Mouse (Mus musculus): ENCODE results near the gene Insl3.
"Not testable (repeated sequence)": the region's sequence is repeated elsewhere in the genome, so short reads cannot be mapped to it uniquely, and the experiment has no call there.

Insl3 gene

DNA sequence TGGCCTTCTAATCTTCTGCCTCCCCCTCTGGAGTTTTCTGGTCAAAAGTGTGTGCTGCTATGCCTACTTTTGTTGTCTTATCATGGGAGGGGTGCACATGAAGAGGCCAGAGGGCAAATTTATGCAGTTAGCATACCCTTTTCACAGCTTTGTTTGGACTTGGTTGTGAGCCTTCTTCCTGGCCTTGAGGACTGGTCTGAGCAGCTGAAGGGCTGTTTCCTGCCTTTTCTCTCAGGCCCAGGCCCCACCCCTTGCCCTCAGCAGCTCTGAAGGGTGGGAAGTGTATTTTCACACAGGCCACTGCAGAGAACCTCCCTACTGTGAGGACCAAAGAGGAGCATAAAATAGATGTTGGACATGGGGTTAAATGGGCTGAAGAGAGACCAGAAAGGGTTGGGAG, 11.5 kb upstream of the Insl3 start:
- DNase-seq = no peak

DNA sequence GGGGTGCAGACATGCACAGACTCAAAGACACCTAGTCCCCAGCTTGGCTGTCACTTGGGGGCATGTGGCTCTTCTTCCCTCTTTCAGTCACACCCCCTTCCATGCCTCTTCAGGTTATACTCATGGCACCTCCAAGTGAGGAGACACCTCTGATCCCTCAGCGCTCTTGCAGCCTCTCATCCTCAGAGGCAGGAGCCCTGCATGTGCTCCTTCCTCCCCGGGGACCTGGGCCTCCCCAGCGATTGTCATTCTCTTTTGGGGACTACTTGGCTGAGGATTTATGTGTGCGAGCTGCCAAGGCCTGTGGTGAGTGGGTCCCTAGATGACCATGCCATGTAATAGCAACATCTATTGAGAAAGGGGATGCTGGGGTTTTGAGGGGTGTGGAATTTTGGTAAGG, 10.8 kb upstream of the Insl3 start:
- DNase-seq = no peak

DNA sequence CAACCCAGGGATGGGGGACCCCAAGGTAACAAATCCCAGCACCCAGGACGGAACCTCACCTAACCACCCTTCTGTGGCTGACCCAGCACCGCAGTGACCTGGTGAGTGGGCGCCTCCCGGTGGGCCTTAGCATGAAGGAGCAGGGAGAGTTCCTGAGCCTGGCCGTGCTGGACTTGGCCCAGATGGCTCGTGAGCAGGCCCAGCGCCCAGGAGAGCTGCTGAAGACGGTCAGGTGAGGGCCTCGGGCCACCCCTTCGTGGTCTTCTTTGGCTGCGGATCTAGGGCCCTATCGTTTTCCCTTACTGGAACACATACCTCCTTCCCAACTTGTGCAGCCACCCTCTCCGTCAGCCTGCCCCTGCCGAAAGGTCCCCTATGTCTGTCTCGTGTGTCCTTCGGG, 9.9 kb upstream of the Insl3 start:
- no peak for DNase-seq

DNA sequence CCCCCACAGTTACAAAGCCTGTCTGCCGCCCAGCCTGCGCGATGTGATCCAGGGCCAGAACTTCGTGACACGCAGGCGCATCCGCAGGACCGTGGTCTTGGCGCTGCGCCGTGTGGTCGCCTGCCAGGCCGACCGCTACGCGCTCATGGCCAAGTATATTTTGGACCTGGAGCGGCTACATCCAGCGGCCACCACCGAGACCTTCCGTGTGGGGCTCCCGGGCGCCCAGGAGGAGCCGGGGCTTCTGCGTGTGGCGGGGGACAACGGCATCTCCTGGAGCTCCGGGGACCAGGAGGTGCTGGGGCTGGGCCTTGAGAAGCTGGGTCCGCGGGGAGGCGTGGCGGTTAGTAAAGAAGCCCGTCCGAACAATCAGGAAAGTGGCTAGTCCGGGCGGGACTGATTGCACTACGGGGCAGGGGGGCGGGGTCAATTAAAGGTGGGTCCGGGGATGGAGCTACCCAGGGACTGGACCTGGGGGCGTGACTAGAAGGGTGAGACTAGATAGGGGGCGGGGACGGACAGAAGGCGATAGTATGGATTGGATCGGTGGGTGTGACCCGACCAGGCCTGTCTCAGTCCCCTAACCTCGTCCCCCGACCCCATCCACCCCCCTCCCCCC, 9.4 kb upstream of the Insl3 start:
- DNase-seq = no peak

- DNase-seq = no peak
Measured at GRCm38 (mm10) chr8:71680471-71680870, 8.5 kb upstream of the Insl3 start.

GRCm38 (mm10) chr8:71681369-71681915, 7.6 kb upstream of the Insl3 start:
- no peak for DNase-seq

DNA sequence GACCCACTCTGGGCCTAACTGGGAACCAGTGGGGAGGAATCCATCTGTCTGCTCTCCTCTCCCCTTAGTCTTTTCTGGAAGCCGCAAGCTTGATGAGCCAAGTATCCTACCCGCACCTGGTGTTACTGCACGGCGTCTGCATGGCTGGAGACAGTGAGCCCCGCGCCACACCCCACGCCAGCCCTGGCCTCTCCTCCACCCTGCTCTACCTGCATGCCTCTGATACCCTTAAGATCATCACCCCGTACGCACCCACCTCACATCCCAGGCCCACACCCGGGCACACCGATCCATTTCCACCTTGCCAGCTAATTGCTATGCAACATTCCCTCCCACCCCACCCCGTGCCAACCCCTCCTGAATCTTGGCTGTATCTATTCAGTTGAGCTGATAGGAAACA, 6.2 kb upstream of the Insl3 start:
- DNase-seq = no peak

- DNase-seq = no peak
Measured at GRCm38 (mm10) chr8:71684701-71685100, 4.3 kb upstream of the Insl3 start.

- DNase-seq = no peak
Measured at GRCm38 (mm10) chr8:71685573-71685972, 3.4 kb upstream of the Insl3 start.

DNA sequence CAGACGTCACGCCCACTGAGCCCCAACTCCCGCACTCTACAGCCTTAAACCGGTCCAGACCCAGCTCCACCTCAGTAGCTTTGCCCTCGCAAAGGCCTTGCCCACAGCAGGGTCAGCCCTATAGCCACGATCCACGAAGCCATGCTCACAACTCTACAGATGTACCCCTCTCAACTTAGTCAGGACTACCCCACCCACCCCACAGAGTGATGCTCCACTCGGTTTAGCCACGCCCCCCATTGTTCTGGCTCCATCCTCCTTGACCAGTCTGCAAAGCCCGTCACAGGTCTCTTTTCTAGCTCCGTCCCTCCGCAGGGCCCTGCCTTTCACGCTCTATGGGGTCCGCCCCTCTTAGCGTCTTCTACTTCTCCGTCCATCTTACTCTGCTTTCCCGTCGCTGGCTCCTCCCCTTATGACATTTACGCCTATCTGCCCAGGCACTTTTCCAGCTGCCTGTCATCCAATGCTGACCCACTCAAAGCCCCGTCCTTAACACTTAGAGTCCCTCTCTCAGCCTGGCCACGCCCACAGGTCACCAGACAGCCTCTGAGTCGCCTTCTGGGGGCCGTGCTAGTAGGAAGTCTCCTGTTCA, 2.8 kb upstream of the Insl3 start:
- no peak for DNase-seq

GRCm38 (mm10) chr8:71687616-71688015, 1.4 kb upstream of the Insl3 start:
- no peak for DNase-seq

DNA sequence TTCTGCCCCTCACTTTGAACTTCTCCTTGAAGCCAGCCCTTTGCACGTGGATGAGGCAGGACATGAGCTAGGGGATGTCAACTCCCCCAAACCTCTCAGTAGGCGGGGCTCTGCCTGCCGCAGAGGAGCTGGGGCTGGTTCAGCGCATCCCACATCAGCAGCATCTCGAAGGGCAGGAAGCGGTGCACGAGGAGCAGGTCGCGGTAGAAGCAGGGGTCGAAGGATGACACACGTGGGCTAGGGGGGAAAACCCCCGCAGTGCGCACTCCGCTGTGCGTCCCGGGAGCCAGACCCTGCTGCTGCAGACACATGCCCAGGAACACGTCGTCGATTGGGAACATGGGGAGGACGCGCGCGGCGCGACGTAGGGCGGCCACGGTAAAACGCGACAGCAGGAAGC, 3.5 kb downstream of the Insl3 start:
- DNase-seq = peak; percentile 40 to 45

GRCm38 (mm10) chr8:71693166-71694041, 4.4 kb downstream of the Insl3 start:
- no peak for DNase-seq

DNA sequence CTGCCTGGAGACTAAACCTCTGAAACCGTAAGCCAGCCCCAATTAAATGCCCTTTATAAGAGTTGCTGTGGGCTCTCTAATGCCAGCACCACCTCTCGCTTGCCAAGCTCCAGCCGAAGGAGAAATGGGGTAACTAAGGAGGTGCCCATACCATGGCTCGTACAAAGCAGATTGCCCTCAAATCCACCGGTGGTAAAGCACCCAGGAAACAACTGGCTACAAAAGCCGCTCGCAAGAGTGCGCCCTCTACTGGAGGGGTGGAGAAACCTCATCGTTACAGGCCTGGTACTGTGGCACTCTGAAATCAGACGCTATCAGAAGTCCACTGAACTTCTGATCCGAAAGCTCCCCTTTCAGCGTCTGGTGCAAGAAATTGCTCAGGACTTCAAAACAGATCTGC, 6.4 kb downstream of the Insl3 start:
- DNase-seq = not testable (repeated sequence)

DNA sequence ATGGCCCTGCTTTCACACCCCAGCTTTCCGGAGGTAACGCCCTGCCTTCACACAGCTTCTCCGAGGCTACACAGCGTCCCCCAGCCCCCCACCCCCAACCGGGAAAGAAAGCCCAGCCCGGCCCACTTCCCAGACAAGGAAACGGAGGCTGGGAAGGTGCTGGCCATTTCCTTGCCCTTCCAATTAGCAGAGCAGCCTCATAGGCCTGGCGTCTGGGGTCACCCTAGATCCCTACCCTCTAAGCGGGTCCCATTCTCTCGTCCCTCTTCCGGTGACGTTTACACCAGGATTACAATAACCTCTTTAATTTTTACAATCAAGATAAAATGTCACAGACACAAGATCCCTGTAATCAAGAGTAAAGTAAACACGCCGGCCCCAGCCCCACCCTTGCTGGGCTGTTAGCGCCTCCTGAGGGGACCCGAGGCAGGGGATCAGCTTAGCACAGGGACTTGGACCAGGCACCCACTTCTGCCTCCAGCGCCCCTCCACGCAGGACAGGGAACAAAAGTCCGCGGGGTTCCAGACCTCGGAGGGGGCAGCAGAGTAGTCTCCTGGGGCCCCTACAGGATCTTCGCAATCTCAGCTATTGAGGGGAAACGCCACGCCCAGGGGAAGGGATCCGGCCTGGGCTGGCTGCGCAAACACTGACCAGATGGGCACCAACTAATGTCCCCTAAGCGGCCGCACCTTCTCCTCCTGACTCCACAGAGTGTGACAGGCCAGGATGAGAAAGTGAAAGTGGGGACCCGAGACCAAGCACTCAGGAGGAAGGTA, 11.7 kb downstream of the Insl3 start:
- DNase-seq = no peak

DNA sequence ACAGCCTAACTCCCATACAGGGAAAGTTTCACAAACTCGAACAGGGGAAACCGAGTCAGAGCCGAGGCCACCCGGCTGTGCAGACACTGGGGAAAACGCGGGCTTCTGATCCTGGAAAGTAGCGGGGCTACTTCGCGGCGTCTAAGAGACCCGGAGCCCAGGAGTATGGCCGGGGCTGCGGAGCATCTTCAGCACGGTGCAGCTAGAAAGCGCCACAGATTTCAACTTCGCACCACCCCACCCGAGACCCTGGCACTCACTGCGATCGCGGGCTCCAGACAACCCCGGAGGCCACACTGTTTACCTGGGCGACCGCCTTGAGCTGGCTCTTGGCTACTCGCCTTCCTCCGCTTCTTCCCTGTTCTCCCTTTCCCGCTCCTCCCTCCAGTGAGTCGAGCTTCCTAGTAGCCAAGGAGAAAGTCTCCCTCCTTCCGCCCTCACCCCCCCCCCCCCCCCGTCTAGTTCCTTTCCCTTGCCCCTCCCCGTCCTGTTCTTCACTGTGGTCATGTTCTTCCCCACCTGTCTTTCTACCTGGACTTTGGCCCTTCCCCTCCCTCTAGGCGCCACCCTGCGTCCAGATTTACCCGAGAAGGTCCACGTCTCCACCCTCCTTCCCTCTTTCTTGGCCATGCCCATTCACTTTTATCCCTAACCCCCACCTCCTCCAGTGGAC, 12.5 kb downstream of the Insl3 start, which contains the start of gene B3gnt3:
B3gnt3 (minus strand) TSS at position 376 of the 673 bp plus-strand sequence.
- DNase-seq = no peak

- no peak for DNase-seq
Measured at GRCm38 (mm10) chr8:71702087-71702432, 13.0 kb downstream of the Insl3 start.

DNA sequence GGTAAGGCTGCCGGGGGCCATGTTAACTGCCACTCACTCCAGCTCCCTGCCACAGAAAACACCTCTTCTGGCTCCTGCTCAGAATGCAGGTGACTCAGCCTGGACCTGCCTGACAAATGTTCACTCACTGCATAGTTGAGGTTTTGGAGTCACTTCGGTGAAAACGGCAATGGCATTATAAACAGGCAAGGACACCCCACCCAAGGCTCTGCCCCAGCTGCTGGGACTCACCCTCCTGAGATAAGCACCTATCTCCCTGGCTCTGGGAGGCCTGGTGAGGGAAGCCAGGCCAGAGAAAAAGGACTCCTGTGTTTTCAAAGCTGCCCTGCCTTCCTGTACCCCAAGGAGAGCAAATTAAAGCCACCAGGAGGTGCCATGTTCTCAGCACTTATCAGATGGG, 13.9 kb downstream of the Insl3 start:
- DNase-seq = no peak

- not testable (repeated sequence) for DNase-seq
Measured at GRCm38 (mm10) chr8:71703400-71703799, 14.4 kb downstream of the Insl3 start.

GRCm38 (mm10) chr8:71707874-71708273, 18.9 kb downstream of the Insl3 start:
- DNase-seq = no peak

DNA sequence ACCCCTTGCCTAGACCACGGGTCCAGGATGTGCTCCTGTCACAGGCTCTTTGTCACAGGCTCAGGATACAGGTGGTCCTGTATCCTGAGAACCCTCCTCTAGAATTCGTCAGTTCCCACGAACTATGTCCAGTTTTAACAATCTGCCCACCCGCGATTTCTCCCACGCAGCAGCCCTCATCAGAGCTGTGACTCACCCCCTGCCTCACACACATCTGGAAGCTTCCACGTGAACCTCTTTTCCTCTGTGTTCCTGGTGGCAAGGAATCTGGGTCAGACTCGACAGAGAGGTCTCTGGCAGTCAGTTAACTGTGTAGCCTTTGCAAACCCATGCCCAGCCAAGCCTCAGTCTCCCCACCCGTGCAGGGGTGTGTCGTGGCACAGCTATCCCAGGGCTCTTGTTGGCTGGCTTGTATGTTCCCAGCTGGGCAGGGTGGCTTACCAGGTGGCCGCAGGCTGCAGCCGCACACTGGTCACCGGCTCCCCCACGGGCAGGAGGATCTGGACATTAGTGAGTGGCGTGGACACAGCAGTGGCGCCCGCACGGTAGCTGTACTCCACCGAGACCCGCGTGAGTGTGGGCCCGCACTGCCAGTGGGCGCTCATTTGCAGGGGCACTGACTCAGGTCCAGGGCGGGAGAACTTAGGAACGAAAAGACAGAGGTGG, 20.3 kb downstream of the Insl3 start:
- DNase-seq = no peak

All from thymus, adult 18-20 months (tissue).